Mouse (Mus musculus) Patski (cell line): ENCODE results near the gene Myo1e. TPM values are rescaled to one million over a fixed set of nuclear protein-coding genes. Genes with fewer than 3 reads are reported as not detected.
"Not testable (repeated sequence)": the region's sequence is repeated elsewhere in the genome, so short reads cannot be mapped to it uniquely, and the experiment has no call there.

Experiments
- ATAC-seq: fragments of 100-300 bp; one replicate; pipeline ENCODE4 v1.8.0; 2021
- CTCF ChIA-PET: fragments of 350-600 bp; sonication (Branson Sonifier 250); formaldehyde crosslinking; loops from one replicate; lab custom pipeline; 2022; ENCODE audit warnings: inconsistent platforms; lab: Charles Lee
- POLR2A ChIA-PET: fragments of 350-600 bp; sonication (Branson Sonifier 250); formaldehyde crosslinking; loops from one replicate; lab custom pipeline; 2022; ENCODE audit warnings: antibody characterized with exemption, inconsistent platforms; lab: Charles Lee
- DNase-seq: peaks from one replicate; pipeline ENCODE4 v3.0.0-alpha.2; 2011; ENCODE audit warnings: low read depth, low spot score
- H3K27me3 ChIP-seq: fragments of 371-371 bp; one replicate; pipeline ENCODE4 v1.5.1; 2021
- CTCF ChIP-seq: fragments of 100-300 bp; IDR thresholded peaks from one replicate; pipeline ENCODE4 v1.5.1; 2021
- in situ Hi-C: fragments of 300-500 bp; cut with MboI; formaldehyde crosslinking; loops from 3 replicates; pipeline ENCODE4 v1.11.1; 2018; ENCODE audit warnings: low pct_unique_long_range_greater_than_20kb, mixed read lengths
- polyA plus RNA-seq: library from polyadenylated mRNA; unstranded; gene quantifications from one replicate; pipeline ENCODE4 v1.2.3, GENCODE M21; 2021

Myo1e gene
- polyA plus RNA-seq, 1 experiment from 2014 or later: 78.5 TPM

GRCm38 (mm10) chr9:70248826-70249225 is 41.7 kb downstream of the Myo1e start:
- ChIA-PET CTCF (no interaction called here), POLR2A (interaction anchor here (1.5 kb wide), 1 partner anchor 41 kb away, joined by 4 read pairs; no protein-coding TSS in a partner anchor)
- ATAC-seq (no peak), DNase-seq (no peak)
- TF ChIP-seq CTCF: no peak
- no peaks in the 10 kb centered on the region for H3K27me3 ChIP-seq
- in situ Hi-C loops: no loop called here

- in situ Hi-C loops: no loop called here
- no peaks in the 10 kb centered on the region for H3K27me3 ChIP-seq
- TF ChIP-seq CTCF: no peak
- ChIA-PET CTCF (no interaction called here), POLR2A (interaction anchor here (1.0 kb wide), 1 partner anchor 41 kb away, joined by 3 read pairs; no protein-coding TSS in a partner anchor)
- no peak for ATAC-seq
- no peak for DNase-seq
Measured at GRCm38 (mm10) chr9:70249881-70250681, 42.9 kb downstream of the Myo1e start.

- in situ Hi-C loops: no loop called here
- ATAC-seq: no peak
- ChIA-PET CTCF (no interaction called here), POLR2A (no interaction called here)
- H3K27me3 ChIP-seq: no peaks in the 10 kb centered on the region
- no peak for DNase-seq
- TF ChIP-seq CTCF: no peak
Measured at GRCm38 (mm10) chr9:70251441-70251985, 44.4 kb downstream of the Myo1e start.

GRCm38 (mm10) chr9:70253016-70253415 is 45.9 kb downstream of the Myo1e start:
- POLR2A ChIA-PET: interaction anchor here (0.6 kb wide), 1 partner anchor 1599 kb away, joined by 8 read pairs; the partner anchor contains the start of gene Rora
- ATAC-seq: no peak
- TF ChIP-seq CTCF: no peak
- H3K27me3 ChIP-seq: no peaks in the 10 kb centered on the region
- no peak for DNase-seq
- CTCF ChIA-PET: no interaction called here
- in situ Hi-C loops: no loop called here

- H3K27me3 ChIP-seq: no peaks in the 10 kb centered on the region
- in situ Hi-C loops: no loop called here
- TF ChIP-seq CTCF: no peak
- POLR2A ChIA-PET: no interaction called here
- no peak for ATAC-seq
- no peak for DNase-seq
- CTCF ChIA-PET: no interaction called here
Measured at GRCm38 (mm10) chr9:70255005-70255404, 47.9 kb downstream of the Myo1e start.

GRCm38 (mm10) chr9:70256027-70256426 is 48.9 kb downstream of the Myo1e start:
- ChIA-PET POLR2A (interaction anchor here (0.6 to 0.7 kb wide), 3 partner anchors 10 to 236 kb away, joined by 3 to 5 read pairs (median 3); no protein-coding TSS in a partner anchor), CTCF (interaction anchor here (1.3 kb wide), 1 partner anchor 10 kb away, joined by 4 read pairs; no protein-coding TSS in a partner anchor)
- DNase-seq, in situ Hi-C loops, H3K27me3 ChIP-seq, ATAC-seq: not testable (repeated sequence)

GRCm38 (mm10) chr9:70257289-70258101 is 50.3 kb downstream of the Myo1e start:
- no peak for TF ChIP-seq CTCF
- CTCF ChIA-PET: interaction anchor here (1.0 to 1.7 kb wide), 3 partner anchors 12 to 50 kb away, joined by 3 to 5 read pairs (median 4); partner anchors contain the start of gene Myo1e
- POLR2A ChIA-PET: no interaction called here
- in situ Hi-C loops: no loop called here
- no peak for DNase-seq
- peak; percentile 60 for ATAC-seq
- no peaks in the 10 kb centered on the region for H3K27me3 ChIP-seq

- ChIA-PET CTCF (interaction anchor here (0.9 kb wide), 1 partner anchor 19 kb away, joined by 3 read pairs; no protein-coding TSS in a partner anchor), POLR2A (interaction anchor here (1.0 to 2.1 kb wide), 2 partner anchors 24 to 30 kb away, joined by 4 read pairs; no protein-coding TSS in a partner anchor)
- ATAC-seq (peak; percentile 9), DNase-seq (no peak)
- in situ Hi-C loops: no loop called here
- no peaks in the 10 kb centered on the region for H3K27me3 ChIP-seq
- no peak for TF ChIP-seq CTCF
Measured at GRCm38 (mm10) chr9:70260324-70260841, 53.2 kb downstream of the Myo1e start.

GRCm38 (mm10) chr9:70261646-70262045 is 54.5 kb downstream of the Myo1e start:
- ChIA-PET POLR2A (interaction anchor here (1.3 to 2.1 kb wide), 2 partner anchors 29 to 46 kb away, joined by 3 to 4 read pairs; no protein-coding TSS in a partner anchor), CTCF (interaction anchor here (0.9 kb wide), 1 partner anchor 53 kb away, joined by 3 read pairs; no protein-coding TSS in a partner anchor)
- DNase-seq (no peak), ATAC-seq (no peak)
- no peaks in the 10 kb centered on the region for H3K27me3 ChIP-seq
- no peak for TF ChIP-seq CTCF
- in situ Hi-C loops: no loop called here

GRCm38 (mm10) chr9:70263134-70263533 is 56.0 kb downstream of the Myo1e start:
- POLR2A ChIA-PET: no interaction called here
- peak; percentile 29 for ATAC-seq
- in situ Hi-C loops: no loop called here
- no peaks in the 10 kb centered on the region for H3K27me3 ChIP-seq
- CTCF ChIA-PET: interaction anchor here (1.3 kb wide), 1 partner anchor 12 kb away, joined by 3 read pairs; no protein-coding TSS in a partner anchor
- DNase-seq: no peak
- no peak for TF ChIP-seq CTCF
